Mouse (Mus musculus): ENCODE data around the gene Dnah12. TPM values are rescaled to one million over a fixed set of nuclear protein-coding genes. Genes with fewer than 3 reads are reported as not detected.
"Not testable (repeated sequence)": the region's sequence is repeated elsewhere in the genome, so short reads cannot be mapped to it uniquely, and the experiment has no call there.

Gene Dnah12
- total RNA-seq (2015) (0.13 and 0.18 TPM in 2 replicates), total RNA-seq (2017) (0.07 and 0.28 TPM in 2 replicates)

DNA sequence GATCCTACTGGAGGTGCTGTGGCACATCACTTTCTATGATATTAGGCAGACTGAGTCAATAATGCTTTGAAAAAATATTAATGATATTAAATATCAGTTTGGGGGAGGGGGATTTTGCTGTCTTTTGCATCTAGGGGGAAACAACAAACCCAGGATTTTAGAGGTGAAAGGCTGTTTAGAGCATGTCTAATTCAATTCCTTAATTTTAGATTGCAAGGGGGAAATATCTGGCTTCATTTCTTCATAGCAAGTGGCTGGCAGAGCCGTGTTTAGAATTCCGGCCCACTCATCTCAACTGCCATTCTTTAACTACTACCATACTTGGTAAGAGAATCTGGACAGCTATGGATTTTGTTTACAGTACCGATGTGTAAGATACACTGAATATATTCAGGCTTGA lies at the start of gene Dnah12:
Gene Dnah12, plus strand, starts transcription at position 301 of the 400 bp plus-strand sequence.
- ATAC-seq (ENCODE audit: poor library complexity, severe bottlenecking) = no peak

DNA sequence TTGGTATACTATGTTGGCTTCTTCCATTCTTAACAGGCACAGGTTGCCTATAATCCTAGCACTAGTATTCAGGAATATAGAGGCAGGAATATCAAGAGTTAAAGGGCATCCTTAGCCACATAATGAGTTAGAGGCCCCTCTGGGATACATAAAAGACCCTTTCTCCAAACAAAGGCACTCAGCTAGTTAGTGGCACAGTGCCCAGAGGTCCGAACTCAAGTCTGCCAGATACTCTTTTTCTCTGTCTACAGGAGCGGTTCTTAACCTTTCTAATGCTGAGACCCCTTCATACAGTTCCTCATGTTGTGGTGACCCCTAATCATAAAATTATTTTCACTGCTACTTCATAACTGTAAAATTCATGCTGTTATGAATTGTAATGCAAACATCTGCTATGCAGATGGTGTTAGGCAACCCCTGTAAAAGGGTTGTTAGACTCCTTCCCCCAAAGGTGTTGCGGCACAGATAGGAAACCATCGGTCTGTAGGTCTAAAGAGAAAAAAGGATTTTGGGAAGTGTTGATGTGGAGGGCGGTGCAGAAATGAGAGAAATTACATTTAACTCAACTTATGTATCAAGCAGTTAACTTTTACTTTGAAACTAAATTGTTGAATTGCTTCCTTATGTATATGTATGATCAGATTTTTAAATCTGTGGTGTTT lies 47.0 kb upstream of the Dnah12 start:
- ATAC-seq (ENCODE audit: poor library complexity, severe bottlenecking) = no peak

DNA sequence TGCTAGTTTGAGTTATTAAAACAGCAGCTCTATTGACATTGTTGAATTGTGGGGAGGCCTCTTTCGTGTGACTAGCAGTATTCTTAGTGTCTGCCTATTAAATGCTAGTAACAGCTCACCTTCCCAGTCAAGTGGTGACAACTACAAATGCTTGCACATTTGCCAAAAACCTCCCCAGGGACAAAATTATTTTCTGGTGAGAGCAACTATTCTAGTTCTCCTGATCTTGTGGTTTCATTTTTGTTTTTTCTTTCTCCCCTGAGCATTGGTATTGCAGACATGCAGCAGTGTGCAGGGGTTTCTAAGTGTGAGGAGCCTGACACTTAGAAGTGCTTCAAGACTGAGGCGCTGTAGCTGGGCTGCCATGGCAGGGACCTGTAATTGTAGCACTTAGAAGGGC lies 45.3 kb upstream of the Dnah12 start:
- ATAC-seq (ENCODE audit: poor library complexity, severe bottlenecking) = no peak

GRCm38 (mm10) chr14:26651901-26652300 lies 41.2 kb upstream of the Dnah12 start:
- ATAC-seq (ENCODE audit: poor library complexity, severe bottlenecking) = peak; percentile 66

DNA sequence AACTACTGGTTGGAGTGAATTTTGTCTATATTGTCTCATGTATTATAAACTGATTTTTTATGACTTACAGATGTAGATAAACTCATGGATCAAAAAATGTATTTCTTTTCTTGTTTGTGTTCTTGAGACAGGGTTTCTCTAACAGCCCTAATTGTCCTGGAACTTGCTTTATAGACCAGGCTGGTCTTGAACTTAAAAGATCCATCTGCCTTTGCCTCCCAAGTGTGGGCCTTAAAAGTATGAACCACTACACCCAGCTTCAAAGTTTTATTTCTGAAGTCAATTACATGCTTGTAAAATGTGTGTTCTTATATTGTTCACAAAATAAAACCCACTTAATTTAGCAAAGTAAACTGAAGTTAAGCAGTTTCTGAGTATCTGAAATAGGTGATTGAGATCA lies 34.9 kb upstream of the Dnah12 start:
- ATAC-seq (ENCODE audit: poor library complexity, severe bottlenecking) = no peak

DNA sequence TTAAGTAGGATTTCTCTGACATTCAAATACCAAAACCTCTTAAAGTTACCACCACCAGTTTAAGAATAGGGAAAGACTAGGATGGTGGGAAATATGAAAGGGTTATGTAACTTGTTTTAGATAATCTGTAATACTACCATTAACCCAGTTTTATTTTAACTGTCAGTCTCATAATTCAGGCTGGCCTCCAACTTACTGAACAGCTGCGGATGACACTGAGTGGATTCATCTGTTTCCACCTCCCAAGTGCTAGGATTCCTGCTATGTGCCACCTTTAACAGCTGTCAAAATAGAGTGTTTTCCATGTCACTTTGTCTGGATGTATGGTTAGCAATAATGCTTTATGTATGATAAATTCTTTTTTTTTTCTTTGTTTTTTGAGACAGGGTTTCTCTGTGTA lies 32.8 kb upstream of the Dnah12 start:
- ATAC-seq (ENCODE audit: poor library complexity, severe bottlenecking) = no peak

DNA sequence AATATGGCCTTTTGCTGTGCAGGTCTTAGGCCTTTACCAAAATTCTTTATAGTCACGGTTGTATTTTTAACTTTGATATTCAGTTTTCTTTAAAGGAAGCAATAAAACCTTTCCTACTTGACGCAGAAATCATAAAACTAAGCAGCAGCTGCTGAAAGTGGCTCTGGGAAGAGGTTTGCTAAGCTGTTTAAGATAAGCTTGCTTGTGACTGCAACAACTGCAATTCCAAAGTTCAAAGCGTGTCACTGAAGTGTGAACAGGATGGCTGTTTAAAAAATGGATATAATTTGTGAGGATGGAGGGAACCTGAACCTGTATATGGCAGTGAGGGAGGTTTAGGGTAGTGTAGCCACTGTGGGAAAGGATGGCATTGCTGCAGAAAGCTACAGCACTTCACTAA lies 31.1 kb upstream of the Dnah12 start:
- no peak for ATAC-seq (ENCODE audit: poor library complexity, severe bottlenecking)

GRCm38 (mm10) chr14:26662488-26662887 lies 30.6 kb upstream of the Dnah12 start:
- ATAC-seq (ENCODE audit: poor library complexity, severe bottlenecking) = no peak

GRCm38 (mm10) chr14:26663851-26664250 lies 29.2 kb upstream of the Dnah12 start:
- ATAC-seq (ENCODE audit: poor library complexity, severe bottlenecking) = no peak

DNA sequence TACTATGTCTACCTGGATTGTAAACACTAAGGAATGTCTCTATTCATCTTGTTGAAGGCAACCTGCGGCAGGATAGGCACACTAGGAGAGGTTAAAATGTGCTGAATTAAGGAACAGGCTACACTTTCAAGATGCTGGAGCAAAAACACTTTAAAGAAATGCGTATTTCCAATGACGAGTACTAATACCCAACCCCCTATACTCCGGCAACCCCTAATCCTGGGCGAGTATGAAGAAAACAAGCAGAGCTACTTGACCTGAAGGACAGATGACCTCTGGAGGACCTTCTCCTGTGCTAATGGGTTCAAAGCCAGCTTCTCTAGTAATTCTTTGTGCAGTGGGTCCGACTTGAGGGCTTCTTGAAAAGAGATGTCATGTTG lies 25.1 kb upstream of the Dnah12 start:
- no peak for ATAC-seq (ENCODE audit: poor library complexity, severe bottlenecking)

DNA sequence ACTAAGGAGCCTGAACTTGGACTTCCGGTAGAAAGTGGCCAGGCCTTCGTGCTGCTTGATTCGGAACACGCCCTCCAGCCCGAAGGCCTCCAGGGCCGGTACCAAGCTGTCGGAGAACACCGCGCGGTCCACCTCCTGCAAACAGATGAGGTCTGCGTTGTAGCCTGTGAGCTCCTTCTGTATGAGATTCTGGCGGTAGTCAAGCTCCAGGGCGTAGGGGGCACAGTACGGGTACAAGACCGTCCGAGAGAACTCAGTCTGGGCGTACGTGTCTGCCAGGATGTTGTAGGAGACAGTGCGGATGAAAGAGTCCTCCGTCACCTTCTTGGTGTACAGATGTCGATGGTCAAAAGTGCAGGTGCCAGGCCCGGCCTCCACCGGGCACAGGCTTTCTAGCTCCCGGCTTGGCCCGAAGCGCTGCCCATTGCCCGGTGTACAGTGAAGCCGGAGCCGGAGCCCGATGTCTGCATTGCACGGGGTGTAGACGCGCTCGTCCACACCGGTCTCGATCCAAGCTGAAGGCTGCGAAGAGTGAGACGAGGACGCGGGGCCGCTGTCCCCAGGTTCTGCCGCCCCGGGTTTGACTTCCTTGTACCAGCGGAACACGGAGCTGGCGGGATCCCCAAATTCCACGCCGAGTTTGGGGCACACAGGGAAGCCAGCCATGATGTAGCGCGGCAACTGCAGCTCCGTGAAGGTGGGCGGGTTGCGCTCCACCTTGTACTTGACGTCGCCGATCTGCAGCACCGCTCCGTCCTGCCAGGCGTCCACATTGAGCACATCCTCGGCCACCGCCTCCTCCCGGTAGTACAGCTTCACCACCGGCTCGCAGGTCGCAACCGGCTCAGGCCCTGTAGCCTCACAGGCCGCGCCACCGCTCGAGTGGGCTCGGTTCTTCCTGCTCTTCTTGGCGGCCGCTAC lies 24.4 kb upstream of the Dnah12 start:
- ATAC-seq (ENCODE audit: poor library complexity, severe bottlenecking) = peak; percentile 39

DNA sequence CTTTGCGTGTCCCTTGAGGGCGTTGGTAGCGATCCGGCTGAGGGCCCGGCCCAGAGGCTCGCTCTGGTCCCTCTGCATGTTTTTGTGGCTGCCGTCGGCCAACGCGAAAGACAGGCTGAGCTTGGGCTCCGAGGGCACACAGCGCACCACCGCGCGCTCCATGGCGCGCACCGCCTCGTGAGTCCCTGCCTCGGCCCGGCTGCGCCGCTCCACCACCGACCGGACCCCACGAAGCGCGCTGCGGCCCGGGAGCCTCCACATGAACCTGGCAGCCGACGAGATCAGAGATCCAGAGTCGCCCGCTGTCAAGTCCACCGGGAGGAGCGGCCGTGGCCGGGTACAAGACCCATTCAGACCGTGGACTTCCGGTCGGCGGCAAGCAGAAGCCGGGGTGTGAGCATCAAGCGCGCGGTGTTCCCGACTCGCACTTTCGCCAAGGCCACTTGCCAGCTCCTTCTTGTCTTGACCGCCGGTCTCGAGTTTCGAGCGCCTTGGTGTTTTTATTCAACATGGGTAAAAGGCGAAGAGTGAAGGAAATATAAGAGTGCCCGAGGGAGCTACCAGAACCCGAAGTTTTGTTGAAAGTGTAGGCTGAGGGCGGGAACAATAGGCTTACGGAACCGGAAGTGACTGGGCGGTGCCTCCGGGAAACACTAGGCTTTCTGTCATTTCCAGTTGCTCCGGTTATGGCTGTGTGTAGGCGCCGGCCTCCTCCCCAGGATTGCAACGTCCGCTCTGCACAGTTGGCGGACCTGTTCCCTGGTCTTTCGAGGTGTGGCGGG lies 23.6 kb upstream of the Dnah12 start, which contains the start of gene Pde12:
Gene Pde12, minus strand, starts transcription at position 592 of the 782 bp plus-strand sequence.
- peak; percentile 84 for ATAC-seq (ENCODE audit: poor library complexity, severe bottlenecking)

DNA sequence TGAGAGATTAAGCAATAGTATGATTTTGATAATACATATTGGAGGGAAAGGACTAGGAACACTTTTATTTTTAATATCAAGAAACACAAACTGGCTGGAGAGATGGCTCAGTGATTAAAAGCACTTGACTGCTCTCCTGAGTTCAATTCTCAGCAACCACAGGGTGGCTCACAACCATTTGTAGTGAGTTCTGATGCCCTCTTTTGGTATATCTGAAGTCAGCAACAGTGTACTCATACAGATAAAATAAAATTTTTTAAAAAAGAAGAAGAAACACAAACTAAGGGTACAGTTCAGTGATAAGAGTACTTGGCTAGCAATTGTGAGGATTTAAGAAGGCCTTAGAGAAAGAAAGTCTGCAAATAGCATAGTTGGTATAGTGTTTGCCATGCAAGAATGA lies 22.1 kb upstream of the Dnah12 start:
- ATAC-seq (ENCODE audit: poor library complexity, severe bottlenecking) = no peak

DNA sequence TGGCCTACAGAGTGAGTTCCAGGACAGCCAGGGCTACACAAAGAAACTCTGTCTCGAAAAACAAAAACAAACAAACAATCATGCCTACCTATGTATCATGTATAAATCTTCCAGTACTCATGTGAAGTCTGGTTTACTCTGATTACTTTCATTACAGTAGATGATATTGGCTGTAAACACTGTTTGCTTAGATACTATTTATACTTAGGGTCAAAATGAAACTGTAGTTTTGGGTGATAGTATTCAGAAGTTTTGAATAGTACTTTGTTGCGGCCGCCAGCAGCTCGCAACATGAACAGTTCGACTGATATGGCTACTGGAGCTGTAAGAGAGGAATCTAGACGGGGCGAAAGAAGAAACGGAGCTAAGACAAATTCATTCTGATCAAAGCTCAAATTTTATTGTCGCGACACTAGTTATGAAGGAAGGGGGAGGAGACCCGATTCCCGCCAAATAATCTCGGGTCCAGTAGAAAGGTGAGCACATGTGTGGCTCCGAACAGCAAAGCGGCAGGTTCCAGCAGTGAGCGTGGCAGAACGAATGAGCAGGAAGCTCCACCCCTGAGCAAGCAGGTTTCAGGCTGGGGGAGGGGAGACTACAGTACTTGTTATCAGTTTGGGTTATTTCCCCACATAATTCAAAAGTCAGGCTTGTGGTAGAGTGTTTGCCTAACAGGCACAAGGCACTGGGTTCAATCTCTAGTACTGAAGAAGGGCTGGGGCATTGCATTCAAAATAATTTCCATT lies 21.0 kb upstream of the Dnah12 start:
- not testable (repeated sequence) for ATAC-seq (ENCODE audit: poor library complexity, severe bottlenecking)

DNA sequence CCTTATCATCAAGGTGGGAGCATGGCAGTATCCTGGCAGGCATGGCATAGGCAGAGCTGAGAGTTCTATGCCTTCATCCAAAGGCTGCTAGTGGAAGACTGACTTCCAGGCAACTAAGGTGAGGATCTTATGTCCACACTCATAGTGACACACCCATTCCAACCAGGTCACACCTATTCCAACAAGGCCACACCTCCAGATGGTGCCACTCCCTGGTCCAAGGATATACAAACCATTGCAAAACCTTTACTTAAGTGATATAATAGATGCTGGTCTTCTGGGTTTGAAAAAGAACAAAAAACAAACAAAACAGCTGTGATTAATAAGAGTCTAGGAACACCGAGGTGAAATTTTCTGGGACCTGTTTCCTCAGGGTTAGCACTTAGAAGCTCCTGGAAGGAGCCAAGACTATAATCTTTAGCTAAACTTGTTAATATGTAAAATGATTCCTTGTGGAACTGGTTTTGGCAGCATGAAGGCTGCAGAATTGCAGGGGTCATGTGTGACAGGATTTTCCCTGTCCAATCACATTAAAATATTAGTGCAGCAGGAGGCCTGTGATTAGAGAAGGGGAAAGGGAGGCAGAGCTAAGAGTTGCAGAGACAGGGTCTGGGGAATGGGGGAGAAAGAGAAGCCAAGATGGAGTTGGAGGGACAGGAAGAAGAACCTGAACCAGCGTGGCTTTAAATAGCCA lies 18.5 kb upstream of the Dnah12 start:
- ATAC-seq (ENCODE audit: poor library complexity, severe bottlenecking) = not testable (repeated sequence)

DNA sequence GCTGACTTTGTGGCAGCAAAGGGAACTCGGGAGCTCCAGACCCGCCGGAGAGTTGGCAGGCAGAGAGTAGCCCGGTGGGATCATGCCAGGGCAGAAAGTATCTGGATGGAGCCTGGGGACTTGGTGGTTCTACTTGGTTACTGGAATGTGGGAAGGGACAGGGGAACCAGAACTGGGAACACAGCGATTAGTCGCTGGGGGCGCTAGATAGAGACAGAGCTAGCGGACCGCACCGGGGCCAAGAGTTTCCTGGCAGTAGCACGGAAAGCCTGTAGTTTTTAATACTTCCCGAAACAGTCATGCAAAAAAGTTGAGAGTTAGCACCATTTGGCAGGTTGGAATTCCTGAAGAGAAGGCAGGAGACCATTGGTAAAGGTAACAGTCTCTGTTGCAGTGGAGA lies 17.7 kb upstream of the Dnah12 start:
- peak; percentile 78 for ATAC-seq (ENCODE audit: poor library complexity, severe bottlenecking)

DNA sequence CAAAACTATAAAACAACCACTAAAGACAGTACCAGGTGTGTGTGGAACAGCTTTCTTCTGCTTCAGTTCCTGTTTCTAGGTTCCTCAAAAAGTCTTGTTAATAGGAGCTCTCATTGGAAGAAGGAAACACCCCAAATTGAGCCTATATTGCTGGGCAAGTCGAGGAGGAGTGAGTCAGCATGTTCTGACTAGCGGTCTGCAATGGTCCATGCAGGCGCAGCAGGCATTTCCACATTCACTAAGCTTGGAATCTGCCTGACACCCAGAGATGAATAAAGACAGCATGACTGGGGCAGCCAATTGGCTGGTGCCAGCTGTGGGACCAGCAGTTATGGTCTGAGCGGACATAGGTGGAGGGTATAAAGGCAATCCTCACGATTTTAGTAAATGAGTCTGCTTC lies 17.3 kb upstream of the Dnah12 start:
- peak; percentile 94 for ATAC-seq (ENCODE audit: poor library complexity, severe bottlenecking)

- ATAC-seq (ENCODE audit: poor library complexity, severe bottlenecking) = no peak
Observed at GRCm38 (mm10) chr14:26690727-26691126, 2.3 kb upstream of the Dnah12 start.

- ATAC-seq (ENCODE audit: poor library complexity, severe bottlenecking) = no peak
Observed at GRCm38 (mm10) chr14:26691363-26691762, 1.7 kb upstream of the Dnah12 start.

GRCm38 (mm10) chr14:26697912-26698311 lies 4.8 kb downstream of the Dnah12 start:
- no peak for ATAC-seq (ENCODE audit: poor library complexity, severe bottlenecking)
